Comparison of ENCODE assay signal across 10 mouse cellular contexts in the genomic region with DNA sequence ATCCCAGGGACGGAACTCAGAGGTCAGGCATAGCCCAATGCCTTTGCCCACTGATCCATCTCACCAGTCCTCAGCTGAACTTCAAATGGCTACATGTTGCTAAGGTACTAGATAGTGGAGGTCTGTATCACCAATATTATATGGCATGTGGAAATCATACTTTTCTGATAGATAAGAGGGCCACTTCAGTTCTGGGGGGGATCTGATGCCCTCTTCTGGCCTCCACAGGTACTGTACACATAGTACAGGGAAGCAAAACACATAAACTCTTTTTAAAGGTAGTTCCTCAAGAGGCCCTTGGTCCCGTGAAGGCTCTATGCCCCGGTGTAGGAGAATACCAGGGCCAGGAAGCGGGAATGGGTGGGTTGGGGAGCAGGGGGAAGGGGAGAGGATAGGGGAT. TPM values are rescaled to one million over a fixed set of nuclear protein-coding genes. Genes with fewer than 3 reads are reported as not detected.
DNase-seq lines count a peak whose midpoint lies in the region; ATAC-seq and TF ChIP-seq lines count a peak whose summit lies in the region.
"Had no signal": no experiment of that assay in that cellular context is flagged by ENCODE, and none has a peak within 500 bp of the region (broad histone marks: within the 10 kb centered on the region; RNA-seq: fewer than 3 reads in every experiment).

No protein-coding gene starts in this region.

- H3K27ac ChIP-seq in embryonic facial prominence, embryonic 11.5 days (replicated peaks; ENCODE audit: low read depth, low read length) = no peak overlapping the region
- H3K27ac ChIP-seq: macrophage had no signal

- H3K9me3 ChIP-seq in E14TG2a.4 (ENCODE audit: low read length) = peaks cover 17% of the 10 kb centered on the region
- no peaks in the 10 kb centered on the region for H3K9me3 ChIP-seq in embryonic facial prominence, embryonic 11.5 days (replicated peaks; ENCODE audit: control insufficient read depth, low read length)

- WGBS in embryonic facial prominence, embryonic 11.5 days = 73% methylated on average over 4 of the region's 4 CpGs

- peak; percentile 52 for TF ChIP-seq CTCF in E14TG2a.4 (conservative IDR thresholded peaks at IDR 0.05; ENCODE audit: low read length)

- no peak overlapping the region for H3K4me3 ChIP-seq in E14TG2a.4 (replicated peaks; ENCODE audit: low read length)
- no peak overlapping the region for H3K4me3 ChIP-seq in embryonic facial prominence, embryonic 11.5 days (ENCODE audit: low read depth, low read length)

- H3K4me2 ChIP-seq in embryonic facial prominence, embryonic 11.5 days (ENCODE audit: low read depth, low read length) = no peak overlapping the region

- no peak overlapping the region for H3K9ac ChIP-seq in embryonic facial prominence, embryonic 11.5 days (replicated peaks; ENCODE audit: low read length)

- H3K36me3 ChIP-seq in E14TG2a.4 (ENCODE audit: insufficient read depth, low read length) = peaks cover 4% of the 10 kb centered on the region; the same call in 1 of the 2 replicates
- no peaks in the 10 kb centered on the region for H3K36me3 ChIP-seq in embryonic facial prominence, embryonic 11.5 days (replicated peaks; ENCODE audit: control insufficient read depth, insufficient read depth, low read depth, low read length)

- H3K4me1 ChIP-seq in E14TG2a.4 (replicated peaks; ENCODE audit: low read depth, low read length) = peaks cover 20% of the 10 kb centered on the region
- H3K4me1 ChIP-seq in embryonic facial prominence, embryonic 11.5 days (ENCODE audit: control insufficient read depth, insufficient read depth, low read length) = no peaks in the 10 kb centered on the region

- H3K27me3 ChIP-seq in E14TG2a.4 (ENCODE audit: insufficient read depth, low read length) = no peaks in the 10 kb centered on the region
- H3K27me3 ChIP-seq in embryonic facial prominence, embryonic 11.5 days (ENCODE audit: control insufficient read depth, insufficient read depth, low read length) = no peaks in the 10 kb centered on the region

- no peak for ATAC-seq in embryonic facial prominence, embryonic 11.5 days (replicated peaks; ENCODE audit: insufficient number of reproducible peaks, low FRiP score, low TSS enrichment, low read depth)

- DNase-seq in kidney, adult 9 months = peak; percentile 20
- no peak for DNase-seq in kidney, postnatal 10 days
- DNase-seq in embryonic facial prominence, embryonic 11.5 days (ENCODE audit: low spot score) = peak; percentile 3
- peak; percentile 25 to 27 for DNase-seq in spleen, postnatal 36 days (ENCODE audit: low spot score in 2 of 2)
- no peak for DNase-seq in frontal cortex, postnatal 36 days (ENCODE audit: low spot score in 2 of 2)
- DNase-seq in MN1 (ENCODE audit: low spot score) = no peak
- no peak for DNase-seq in left cerebral cortex, adult 11 months (ENCODE audit: low spot score)
- DNase-seq: adrenal gland, postnatal 36 days had no signal

RNA-seq across cellular contexts. Expression of a gene that starts 2.1 kb away (rescaled TPM):
- polyA plus RNA-seq in embryonic facial prominence, embryonic 11.5 days (2014; fragmentation: Nextera tagmentation; extraction: Ambion mirVana) = 221 and 235 TPM in 2 replicates

RNA-seq across cellular contexts. Expression of a gene that starts 30.0 kb away (rescaled TPM):
- 46.6 and 47.5 TPM in 2 replicates for polyA plus RNA-seq in embryonic facial prominence, embryonic 11.5 days (2014; fragmentation: Nextera tagmentation; extraction: Ambion mirVana)

RNA-seq across cellular contexts. Expression of a gene that starts 31.7 kb away (rescaled TPM):
- polyA plus RNA-seq in embryonic facial prominence, embryonic 11.5 days (2014; fragmentation: Nextera tagmentation; extraction: Ambion mirVana) = 107 and 117 TPM in 2 replicates

RNA-seq across cellular contexts. Expression of a gene that starts 41.6 kb away (rescaled TPM):
- 32.1 and 33.9 TPM in 2 replicates for polyA plus RNA-seq in embryonic facial prominence, embryonic 11.5 days (2014; fragmentation: Nextera tagmentation; extraction: Ambion mirVana)

Comparison
In these comparisons a context has a peak if more than half of its experiments do, and no peak if none do; other contexts are left out.
1. DNase-seq: peak in kidney, adult 9 months (single experiment), embryonic facial prominence, embryonic 11.5 days (single experiment) and spleen, postnatal 36 days (2 of 2); none in kidney, postnatal 10 days (single experiment), frontal cortex, postnatal 36 days (0 of 2), MN1 (single experiment) and left cerebral cortex, adult 11 months (single experiment).